Mouse (Mus musculus) ES-Bruce4 (cell line): Measurements from ENCODE around the gene Hspb9. TPM values are rescaled to one million over a fixed set of nuclear protein-coding genes. Genes with fewer than 3 reads are reported as not detected.

Experiments
- H3K27ac ChIP-seq: 2 replicates; pipeline ENCODE4 v1.5.1; 2012; ENCODE audit warnings: low read length, inconsistent platforms; ENCODE audit not compliant: insufficient read depth
- H3K27me3 ChIP-seq: 2 replicates; pipeline ENCODE4 v1.6.1; 2012; ENCODE audit warnings: mild to moderate bottlenecking, low read length, inconsistent platforms; ENCODE audit not compliant: control insufficient read depth, poor library complexity, insufficient read depth, severe bottlenecking
- H3K36me3 ChIP-seq: 2 replicates; pipeline ENCODE4 v1.6.1; 2012; ENCODE audit warnings: inconsistent platforms, mild to moderate bottlenecking, low read length, moderate library complexity; ENCODE audit not compliant: control insufficient read depth, poor library complexity, insufficient read depth, severe bottlenecking
- H3K4me1 ChIP-seq: one replicate; pipeline ENCODE4 v1.8.1; 2011; ENCODE audit warnings: low read length; ENCODE audit not compliant: control insufficient read depth, insufficient read depth
- H3K4me3 ChIP-seq: 2 replicates; pipeline ENCODE4 v1.5.1; 2011; ENCODE audit warnings: low read depth, mild to moderate bottlenecking, low read length
- H3K9ac ChIP-seq: 2 replicates; pipeline ENCODE4 v1.6.1; 2012; ENCODE audit warnings: low read depth, mild to moderate bottlenecking, inconsistent platforms; ENCODE audit not compliant: poor library complexity, severe bottlenecking
- H3K9me3 ChIP-seq: replicated peaks from 2 replicates; pipeline ENCODE4 v1.6.1; 2012; ENCODE audit warnings: mild to moderate bottlenecking, low read length, inconsistent platforms; ENCODE audit not compliant: control insufficient read depth, poor library complexity, insufficient read depth, severe bottlenecking
- CTCF ChIP-seq: IDR thresholded peaks from one replicate; pipeline ENCODE4 v1.8.1; 2011; ENCODE audit warnings: low read depth, low read length
- EP300 ChIP-seq: IDR thresholded peaks from 2 replicates; pipeline ENCODE4 v1.6.1; 2011; ENCODE audit warnings: low read depth, low read length; ENCODE audit not compliant: insufficient read depth
- POLR2A ChIP-seq: IDR thresholded peaks from one replicate; pipeline ENCODE4 v1.8.1; 2011; ENCODE audit warnings: low read length; ENCODE audit not compliant: insufficient read depth
- polyA plus RNA-seq: library from polyadenylated mRNA; stranded (reverse); fragments of >200 nt; gene quantifications from 2 replicates; pipeline ENCODE4 v1.2.4, GENCODE M21; 2011; ENCODE audit warnings: low read depth; ENCODE audit not compliant: missing spikeins, insufficient read depth, insufficient read length

Hspb9 gene
- polyA plus RNA-seq, 1 experiment: not detected

DNA sequence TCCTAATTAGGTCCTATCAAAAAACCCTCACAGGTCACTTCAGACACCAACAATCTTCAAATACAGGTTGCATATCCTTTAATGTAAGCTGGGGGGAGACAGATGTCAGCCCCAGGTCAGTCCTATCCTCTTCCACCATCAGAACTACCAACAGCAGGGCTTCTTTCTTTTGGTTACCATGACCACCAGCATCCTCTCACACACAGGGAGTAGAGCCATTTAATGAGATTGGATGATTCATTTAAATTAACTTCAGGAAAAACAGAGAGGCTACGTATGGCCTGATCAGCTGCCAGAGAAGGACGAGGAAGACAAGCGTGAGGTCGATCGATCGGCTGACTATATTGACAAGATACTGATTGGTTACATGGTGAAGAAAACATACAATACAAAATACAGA lies 1.3 kb downstream of the Hspb9 start:
- Histone ChIP-seq H3K4me3 (no peak overlapping the region), H3K27ac (peak overlapping the region; percentile 95), H3K27me3 (no peaks in the 10 kb centered on the region), H3K36me3 (peaks cover 19% of the 10 kb centered on the region), H3K9ac (no peak overlapping the region), H3K9me3 (no peaks in the 10 kb centered on the region), H3K4me1 (peaks cover 9% of the 10 kb centered on the region)
- TF ChIP-seq POLR2A (no peak), EP300 (no peak), CTCF (no peak)

DNA sequence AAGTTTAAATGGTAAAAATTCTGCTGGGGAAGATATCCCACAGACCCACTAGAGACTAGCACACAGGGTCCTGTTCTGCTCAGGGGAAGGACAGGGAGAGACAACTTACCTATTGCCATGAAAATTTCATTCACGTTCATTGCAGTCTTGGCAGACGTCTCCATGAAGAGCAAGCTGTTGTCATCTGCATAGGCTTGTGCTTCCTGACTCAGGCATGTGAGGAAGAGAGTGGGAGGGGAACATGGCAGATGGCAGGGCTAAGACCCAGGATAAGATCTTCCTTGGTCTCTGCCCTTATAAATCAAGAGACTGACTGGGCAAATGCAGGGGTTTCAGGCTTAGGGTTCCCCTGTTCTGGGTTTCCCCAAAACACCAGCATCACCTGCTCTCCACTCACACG lies 3.0 kb downstream of the Hspb9 start:
- Histone ChIP-seq H3K27me3 (no peaks in the 10 kb centered on the region), H3K4me3 (no peak overlapping the region), H3K9ac (no peak overlapping the region), H3K27ac (no peak overlapping the region), H3K36me3 (peaks cover 11% of the 10 kb centered on the region), H3K4me1 (peaks cover 5% of the 10 kb centered on the region), H3K9me3 (no peaks in the 10 kb centered on the region)
- TF ChIP-seq POLR2A (no peak), CTCF (no peak), EP300 (no peak)

DNA sequence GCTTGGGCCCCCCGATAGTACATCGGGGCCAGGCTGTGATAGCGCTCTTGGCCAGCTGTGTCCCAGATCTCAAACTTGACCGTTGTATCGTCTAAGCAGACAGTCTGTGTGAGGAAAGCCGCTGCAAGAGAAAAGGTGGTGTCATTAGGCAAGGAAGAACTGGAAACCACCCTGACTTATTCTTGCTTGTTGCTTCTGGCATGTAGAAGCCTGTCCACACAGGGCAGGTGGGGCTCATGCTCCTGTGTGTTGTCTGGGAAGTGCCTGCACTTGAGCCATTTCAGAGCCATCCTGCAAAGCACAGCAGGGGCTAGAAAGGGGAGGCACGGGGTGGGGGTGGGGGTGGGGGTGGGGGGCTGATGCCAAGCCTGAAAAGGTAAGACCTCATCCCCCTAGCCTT lies 4.8 kb downstream of the Hspb9 start:
- H3K4me1 ChIP-seq: peaks cover 5% of the 10 kb centered on the region
- peaks cover 11% of the 10 kb centered on the region for H3K36me3 ChIP-seq
- no peak overlapping the region for H3K27ac ChIP-seq
- TF ChIP-seq EP300: no peak
- TF ChIP-seq POLR2A: no peak
- no peak for TF ChIP-seq CTCF
- H3K9ac ChIP-seq: no peak overlapping the region
- H3K27me3 ChIP-seq: no peaks in the 10 kb centered on the region
- no peak overlapping the region for H3K4me3 ChIP-seq
- no peaks in the 10 kb centered on the region for H3K9me3 ChIP-seq

DNA sequence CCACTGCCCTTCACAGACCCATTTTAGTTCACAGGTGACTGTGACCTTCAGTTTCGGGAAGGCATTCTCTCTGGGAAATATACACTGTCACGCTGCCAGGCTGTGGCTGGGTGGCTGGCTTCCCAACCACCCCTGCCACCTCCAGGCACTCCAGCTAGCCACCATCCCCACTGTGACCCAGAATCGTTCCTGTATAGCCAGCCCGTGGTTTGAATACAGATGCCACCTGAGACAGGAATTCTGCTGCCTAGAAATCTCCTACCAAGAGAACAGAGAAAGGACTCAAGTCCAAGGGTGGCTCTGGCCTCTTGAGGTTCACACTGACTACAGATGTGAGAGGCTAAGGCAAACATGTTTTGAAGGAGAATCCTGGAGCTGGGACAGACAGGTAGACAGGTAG lies 5.2 kb downstream of the Hspb9 start:
- no peaks in the 10 kb centered on the region for H3K27me3 ChIP-seq
- no peak overlapping the region for H3K4me3 ChIP-seq
- peaks cover 11% of the 10 kb centered on the region for H3K36me3 ChIP-seq
- H3K9ac ChIP-seq: no peak overlapping the region
- no peak overlapping the region for H3K27ac ChIP-seq
- H3K9me3 ChIP-seq: no peaks in the 10 kb centered on the region
- no peak for TF ChIP-seq POLR2A
- TF ChIP-seq CTCF: no peak
- no peak for TF ChIP-seq EP300
- H3K4me1 ChIP-seq: peaks cover 5% of the 10 kb centered on the region

DNA sequence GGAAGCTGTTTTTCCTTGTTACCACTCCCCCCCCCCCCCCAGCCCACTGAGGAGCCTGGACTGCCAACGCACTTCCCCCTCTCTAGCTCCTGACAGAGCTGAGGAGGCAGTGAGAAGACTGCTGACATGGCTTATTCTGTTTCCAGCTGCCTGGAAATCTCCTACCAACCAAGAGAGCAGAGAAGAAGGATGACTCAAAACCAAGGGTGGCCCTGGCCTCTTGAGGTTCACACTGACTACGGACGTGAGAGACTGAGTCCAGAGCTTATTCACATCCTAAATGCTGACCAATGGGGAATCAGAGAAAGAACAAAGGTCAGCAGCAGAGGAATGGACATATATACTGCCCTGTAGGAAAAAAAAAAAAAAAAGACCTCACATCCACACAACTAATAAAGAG lies 5.7 kb downstream of the Hspb9 start:
- H3K4me1 ChIP-seq: peaks cover 5% of the 10 kb centered on the region
- H3K9me3 ChIP-seq: no peaks in the 10 kb centered on the region
- peaks cover 11% of the 10 kb centered on the region for H3K36me3 ChIP-seq
- no peak overlapping the region for H3K4me3 ChIP-seq
- 0 out of 2 replicates have a peak overlapping the region, but pooled peaks have one; percentile 25 for H3K27ac ChIP-seq
- H3K27me3 ChIP-seq: no peaks in the 10 kb centered on the region
- no peak overlapping the region for H3K9ac ChIP-seq
- TF ChIP-seq POLR2A (no peak), CTCF (no peak), EP300 (no peak)

DNA sequence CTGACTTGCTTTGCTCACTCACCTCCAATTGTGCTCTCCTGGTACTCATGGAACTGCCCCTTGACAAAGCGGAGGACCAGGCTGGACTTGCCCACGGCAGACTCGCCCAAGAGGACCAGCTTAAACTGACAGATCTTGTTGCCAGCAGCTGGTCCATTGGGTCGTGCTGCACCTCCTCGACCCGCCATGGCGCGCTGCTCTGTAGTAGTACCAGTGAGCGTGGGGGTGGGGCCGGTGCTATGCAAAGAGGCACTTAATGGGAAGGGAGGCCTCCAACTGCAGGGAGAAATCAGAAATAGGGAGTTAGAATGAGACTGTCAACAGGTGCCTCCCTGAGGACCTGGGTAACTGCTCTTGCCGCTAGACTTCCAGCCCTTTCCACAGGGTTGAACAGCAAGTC lies 6.2 kb downstream of the Hspb9 start:
- no peaks in the 10 kb centered on the region for H3K27me3 ChIP-seq
- H3K4me3 ChIP-seq: peak overlapping the region; percentile 30; the same call in 1 of the 2 replicates
- no peaks in the 10 kb centered on the region for H3K9me3 ChIP-seq
- H3K9ac ChIP-seq: no peak overlapping the region
- H3K27ac ChIP-seq: 0 out of 2 replicates have a peak overlapping the region, but pooled peaks have one; percentile 25
- TF ChIP-seq POLR2A: no peak
- no peak for TF ChIP-seq EP300
- TF ChIP-seq CTCF: no peak
- peaks cover 11% of the 10 kb centered on the region for H3K36me3 ChIP-seq
- H3K4me1 ChIP-seq: peaks cover 5% of the 10 kb centered on the region
